Mouse (Mus musculus): ENCODE data around the gene Myo1b. TPM values are rescaled to one million over a fixed set of nuclear protein-coding genes. Genes with fewer than 3 reads are reported as not detected.

Gene Myo1b
- polyA plus RNA-seq, 1 experiment, result 2.6 TPM

DNA sequence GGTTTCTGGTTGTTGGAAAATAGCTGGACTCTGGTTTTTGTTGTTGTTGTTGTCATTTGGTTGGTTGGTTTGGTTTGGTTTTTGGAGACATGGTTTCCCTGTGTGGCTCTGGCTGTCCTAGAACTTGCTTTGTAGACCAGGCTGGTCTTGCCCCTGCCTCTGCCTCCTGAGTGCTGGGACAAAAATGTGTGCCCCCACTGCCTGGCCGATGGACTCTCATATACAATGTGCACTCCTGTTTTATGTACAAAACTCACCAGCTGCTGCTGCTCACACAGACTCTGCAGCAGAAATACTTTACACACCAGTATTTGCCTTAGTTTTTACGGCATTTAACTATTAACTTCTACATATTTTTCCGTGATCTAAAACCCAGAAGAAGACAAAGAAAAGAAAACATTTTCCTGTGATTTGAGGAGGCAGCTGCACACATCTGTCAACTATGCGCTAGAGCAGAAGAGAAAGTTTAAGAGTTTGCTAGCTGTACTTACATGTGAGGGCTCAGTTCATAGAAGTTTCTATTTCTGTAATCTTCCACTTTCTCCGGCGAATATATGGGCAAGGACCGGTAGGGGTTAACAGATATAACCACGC, 52.9 kb downstream of the Myo1b start:
- TF ChIP-seq CTCF (IDR thresholded peaks at IDR 0.05; ENCODE audit: extremely low read depth, insufficient read length, insufficient replicate concordance, low read depth, low read length), result no peak
- no peak for TF ChIP-seq POLR2A (IDR thresholded peaks at IDR 0.05; ENCODE audit: low read depth, low read length)
- Histone ChIP-seq H3K4me3 (ENCODE audit: low read depth, low read length) (no peak overlapping the region), H3K27me3 (ENCODE audit: control insufficient read depth, insufficient read depth, low read length) (no peaks in the 10 kb centered on the region), H3K27ac (ENCODE audit: insufficient read depth, low read depth, low read length) (no peak overlapping the region), H3K36me3 (ENCODE audit: control insufficient read depth, insufficient read depth, low read length) (peaks cover 2% of the 10 kb centered on the region; the same call in 1 of the 2 replicates), H3K4me1 (ENCODE audit: control insufficient read depth, insufficient read depth, insufficient read length, low read length) (0 out of 2 replicates have a peak, but pooled peaks cover 1% of the 10 kb centered on the region)
- WGBS, result 62% methylated on average over 8 of the region's 8 CpGs

GRCm38 (mm10) chr1:51860837-51861236, 55.0 kb downstream of the Myo1b start:
- TF ChIP-seq CTCF (IDR thresholded peaks at IDR 0.05; ENCODE audit: extremely low read depth, insufficient read length, insufficient replicate concordance, low read depth, low read length), result no peak
- TF ChIP-seq POLR2A (IDR thresholded peaks at IDR 0.05; ENCODE audit: low read depth, low read length), result no peak
- Histone ChIP-seq H3K27ac (ENCODE audit: insufficient read depth, low read depth, low read length) (no peak overlapping the region), H3K27me3 (ENCODE audit: control insufficient read depth, insufficient read depth, low read length) (no peaks in the 10 kb centered on the region), H3K4me1 (ENCODE audit: control insufficient read depth, insufficient read depth, insufficient read length, low read length) (peaks cover 9% of the 10 kb centered on the region; the same call in 1 of the 2 replicates), H3K4me3 (ENCODE audit: low read depth, low read length) (no peak overlapping the region), H3K36me3 (ENCODE audit: control insufficient read depth, insufficient read depth, low read length) (peaks cover 2% of the 10 kb centered on the region; the same call in 1 of the 2 replicates)
- WGBS, result 95% methylated on average over 10 of the region's 10 CpGs

DNA sequence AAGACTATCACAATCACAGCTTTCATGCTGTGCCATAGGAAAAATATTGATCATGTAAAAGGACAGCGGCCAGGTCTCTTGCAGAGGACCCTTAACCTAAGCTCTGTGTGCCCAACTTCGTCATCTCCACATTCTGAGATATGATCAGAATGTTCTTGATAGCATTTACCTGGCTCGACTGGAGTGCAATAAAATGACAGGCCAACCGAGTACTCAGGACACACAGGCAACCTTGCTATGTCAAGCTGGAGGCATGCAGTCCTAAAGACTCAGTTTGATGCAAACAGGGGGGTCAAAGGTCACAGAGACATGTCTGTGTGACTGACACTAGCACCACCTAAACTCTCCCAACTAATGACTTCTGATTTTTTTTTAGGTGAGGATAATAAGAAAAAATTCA, 58.9 kb downstream of the Myo1b start:
- Histone ChIP-seq H3K4me3 (ENCODE audit: low read depth, low read length) (no peak overlapping the region), H3K4me1 (ENCODE audit: control insufficient read depth, insufficient read depth, insufficient read length, low read length) (peaks cover 12% of the 10 kb centered on the region; the same call in 1 of the 2 replicates), H3K36me3 (ENCODE audit: control insufficient read depth, insufficient read depth, low read length) (no peaks in the 10 kb centered on the region), H3K27me3 (ENCODE audit: control insufficient read depth, insufficient read depth, low read length) (no peaks in the 10 kb centered on the region), H3K27ac (ENCODE audit: insufficient read depth, low read depth, low read length) (peak overlapping the region; percentile 27; the same call in 1 of the 2 replicates)
- TF ChIP-seq CTCF (IDR thresholded peaks at IDR 0.05; ENCODE audit: extremely low read depth, insufficient read length, insufficient replicate concordance, low read depth, low read length), result no peak
- TF ChIP-seq POLR2A (IDR thresholded peaks at IDR 0.05; ENCODE audit: low read depth, low read length), result no peak
- 31% methylated on average over 4 of the region's 4 CpGs for WGBS

- Histone ChIP-seq H3K36me3 (ENCODE audit: control insufficient read depth, insufficient read depth, low read length) (no peaks in the 10 kb centered on the region), H3K4me3 (ENCODE audit: low read depth, low read length) (no peak overlapping the region), H3K27ac (ENCODE audit: insufficient read depth, low read depth, low read length) (peak overlapping the region; percentile 27), H3K27me3 (ENCODE audit: control insufficient read depth, insufficient read depth, low read length) (no peaks in the 10 kb centered on the region), H3K4me1 (ENCODE audit: control insufficient read depth, insufficient read depth, insufficient read length, low read length) (peaks cover 12% of the 10 kb centered on the region; the same call in 1 of the 2 replicates)
- WGBS, result 31% methylated on average over 11 of the region's 11 CpGs
- no peak for TF ChIP-seq POLR2A (IDR thresholded peaks at IDR 0.05; ENCODE audit: low read depth, low read length)
- no peak for TF ChIP-seq CTCF (IDR thresholded peaks at IDR 0.05; ENCODE audit: extremely low read depth, insufficient read length, insufficient replicate concordance, low read depth, low read length)
Measured at GRCm38 (mm10) chr1:51856245-51856915, 59.5 kb downstream of the Myo1b start.

DNA sequence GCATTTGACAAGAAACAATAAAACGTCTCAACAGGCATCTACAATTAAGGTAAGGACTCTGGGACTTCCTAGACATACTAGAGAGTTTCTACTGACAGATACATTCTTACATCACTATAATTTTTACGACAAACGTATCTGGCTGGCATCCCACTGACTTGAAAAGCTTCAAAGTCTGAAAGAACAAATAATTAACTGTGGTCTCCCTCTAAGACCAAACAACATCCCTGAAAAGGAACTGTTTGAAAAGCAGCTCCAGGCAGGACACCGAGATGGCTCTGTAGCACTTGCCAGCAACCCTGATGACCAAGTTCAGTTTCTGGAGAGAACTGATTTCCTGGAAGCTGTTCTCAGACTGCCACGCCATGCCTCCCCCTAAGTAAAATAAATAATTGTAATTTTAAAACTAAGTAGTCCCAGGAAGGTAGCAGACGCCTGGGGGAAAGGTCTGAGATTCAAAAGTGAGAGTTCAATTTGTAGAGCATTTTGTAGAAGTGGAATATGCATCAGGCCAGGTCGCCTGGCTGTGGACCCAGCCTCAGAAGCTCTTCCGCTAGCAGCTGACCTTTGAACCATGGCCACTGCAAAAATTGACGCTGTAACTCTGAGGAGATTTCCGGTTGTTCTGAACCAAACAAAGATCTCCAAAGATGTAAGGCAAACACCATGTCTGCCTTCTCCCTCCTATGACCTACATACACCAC, 60.2 kb downstream of the Myo1b start:
- WGBS, result 20% methylated on average over 10 of the region's 10 CpGs
- H3K27me3 ChIP-seq (ENCODE audit: control insufficient read depth, insufficient read depth, low read length), result no peaks in the 10 kb centered on the region
- no peaks in the 10 kb centered on the region for H3K36me3 ChIP-seq (ENCODE audit: control insufficient read depth, insufficient read depth, low read length)
- no peak overlapping the region for H3K4me3 ChIP-seq (ENCODE audit: low read depth, low read length)
- TF ChIP-seq CTCF (IDR thresholded peaks at IDR 0.05; ENCODE audit: extremely low read depth, insufficient read length, insufficient replicate concordance, low read depth, low read length) (no peak), POLR2A (IDR thresholded peaks at IDR 0.05; ENCODE audit: low read depth, low read length) (no peak)
- 0 out of 2 replicates have a peak overlapping the region, but pooled peaks have one; percentile 17 for H3K27ac ChIP-seq (ENCODE audit: insufficient read depth, low read depth, low read length)
- peaks cover 12% of the 10 kb centered on the region; the same call in 1 of the 2 replicates for H3K4me1 ChIP-seq (ENCODE audit: control insufficient read depth, insufficient read depth, insufficient read length, low read length)

- Histone ChIP-seq H3K27me3 (ENCODE audit: control insufficient read depth, insufficient read depth, low read length) (no peaks in the 10 kb centered on the region), H3K27ac (ENCODE audit: insufficient read depth, low read depth, low read length) (no peak overlapping the region), H3K36me3 (ENCODE audit: control insufficient read depth, insufficient read depth, low read length) (no peaks in the 10 kb centered on the region), H3K4me1 (ENCODE audit: control insufficient read depth, insufficient read depth, insufficient read length, low read length) (peaks cover 18% of the 10 kb centered on the region; the same call in 1 of the 2 replicates), H3K4me3 (ENCODE audit: low read depth, low read length) (no peak overlapping the region)
- 54% methylated on average over 5 of the region's 5 CpGs for WGBS
- TF ChIP-seq POLR2A (IDR thresholded peaks at IDR 0.05; ENCODE audit: low read depth, low read length), result no peak
- no peak for TF ChIP-seq CTCF (IDR thresholded peaks at IDR 0.05; ENCODE audit: extremely low read depth, insufficient read length, insufficient replicate concordance, low read depth, low read length)
Measured at GRCm38 (mm10) chr1:51852314-51852713, 63.6 kb downstream of the Myo1b start.
